Mouse (Mus musculus) liver, embryonic 16.5 days (tissue): Measurements from ENCODE around the gene Sept6. TPM values are rescaled to one million over a fixed set of nuclear protein-coding genes. Genes with fewer than 3 reads are reported as not detected.

Experiments
- ATAC-seq: fragments of 200-750 bp; cut with Nextera tagmentation; 2 replicates; pipeline ENCODE4 v1.8.0; 2017; ENCODE audit warnings: low read depth, mild to moderate bottlenecking, moderate number of reproducible peaks, moderate library complexity
- H3K27ac ChIP-seq: fragments of 300-500 bp; sonication (generic); 2 replicates; pipeline ENCODE4 v1.5.1; 2014; ENCODE audit warnings: mild to moderate bottlenecking, low read length
- H3K27me3 ChIP-seq: fragments of 300-500 bp; sonication (generic); 2 replicates; pipeline ENCODE4 v1.6.1; 2014; ENCODE audit warnings: low read depth, low read length, mixed read lengths; ENCODE audit not compliant: control insufficient read depth, insufficient read depth
- H3K36me3 ChIP-seq: fragments of 300-500 bp; sonication (generic); 2 replicates; pipeline ENCODE4 v1.6.1; 2014; ENCODE audit warnings: mild to moderate bottlenecking; ENCODE audit not compliant: control insufficient read depth, insufficient read depth
- H3K4me1 ChIP-seq: fragments of 300-500 bp; sonication (generic); 2 replicates; pipeline ENCODE4 v1.6.1; 2014; ENCODE audit warnings: low read depth, low read length, mixed read lengths; ENCODE audit not compliant: control insufficient read depth
- H3K4me2 ChIP-seq: fragments of 300-500 bp; sonication (generic); 2 replicates; pipeline ENCODE4 v1.6.1; 2014; ENCODE audit warnings: low read depth, low read length, mixed read lengths
- H3K4me3 ChIP-seq: fragments of 300-500 bp; sonication (generic); 2 replicates; pipeline ENCODE4 v1.5.1; 2014; ENCODE audit warnings: low read depth, mild to moderate bottlenecking, low read length
- H3K9ac ChIP-seq: fragments of 300-500 bp; sonication (generic); 2 replicates; pipeline ENCODE4 v1.6.1; 2014; ENCODE audit warnings: low read depth, low read length
- H3K9me3 ChIP-seq: fragments of 300-500 bp; sonication (generic); replicated peaks from 2 replicates; pipeline ENCODE4 v1.6.1; 2016; ENCODE audit warnings: low read length; ENCODE audit not compliant: control insufficient read depth
- WGBS: fragments of 180-500 bp; shearing (Covaris S2); extraction: QIAGEN DNeasy Blood & Tissue Kit; methylation state at CpG from one replicate; pipeline ENCODE4 v1.1.7; 2014; ENCODE audit not compliant: insufficient replicate concordance; 5-methylcytosine and 5-hydroxymethylcytosine counted together
- polyA plus RNA-seq: library from polyadenylated mRNA; unstranded; fragments of >200 nt; fragmentation: Nextera tagmentation; extraction: Ambion mirVana; gene quantifications from 2 replicates; pipeline ENCODE4 v1.2.1, GENCODE M21; 2015

The Sept6 gene
- polyA plus RNA-seq, 1 experiment from 2014 or later: 4.0 TPM

DNA sequence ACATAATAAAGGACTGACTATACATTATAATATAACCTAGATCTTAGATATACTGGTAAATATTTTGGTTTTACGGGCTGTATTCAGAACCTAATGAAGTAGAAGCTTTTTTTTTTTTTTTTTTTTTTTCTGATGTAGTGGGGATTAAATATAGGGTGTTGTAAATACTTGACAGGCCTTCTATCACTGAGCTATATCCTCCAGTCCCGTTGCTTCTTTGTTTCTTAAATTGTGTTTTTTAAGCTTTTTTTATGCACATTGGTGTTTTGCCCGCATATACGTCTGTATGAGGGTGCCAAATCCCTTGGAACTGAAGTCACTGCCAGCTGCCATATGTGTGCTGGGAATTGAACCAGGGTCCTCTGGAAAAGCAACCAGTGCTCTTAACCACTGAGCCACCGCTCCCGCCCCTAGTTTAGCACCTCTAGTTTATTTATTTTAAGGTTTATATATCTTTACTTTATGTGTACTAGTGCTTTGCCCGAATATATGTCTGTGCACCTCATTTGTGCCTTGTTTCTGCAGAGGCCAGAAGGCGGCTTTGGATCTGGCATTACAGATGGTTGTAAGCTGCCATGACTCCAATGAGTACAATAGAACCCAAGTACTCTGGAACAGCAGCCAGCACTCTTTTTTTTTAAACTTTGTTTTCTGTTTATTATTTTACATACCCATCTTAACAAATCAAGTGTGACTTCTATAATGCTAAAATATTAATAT is 126.8 kb downstream of the Sept6 start:
- Histone ChIP-seq H3K27ac (peak overlapping the region; percentile 54), H3K4me3 (peak overlapping the region; percentile 64), H3K36me3 (no peaks in the 10 kb centered on the region), H3K27me3 (no peaks in the 10 kb centered on the region), H3K4me2 (peak overlapping the region; percentile 49), H3K4me1 (no peaks in the 10 kb centered on the region), H3K9me3 (no peaks in the 10 kb centered on the region), H3K9ac (0 out of 2 replicates have a peak overlapping the region, but pooled peaks have one; percentile 19)
- 52% methylated on average over 8 of the region's 8 CpGs for WGBS
- no peak for ATAC-seq

DNA sequence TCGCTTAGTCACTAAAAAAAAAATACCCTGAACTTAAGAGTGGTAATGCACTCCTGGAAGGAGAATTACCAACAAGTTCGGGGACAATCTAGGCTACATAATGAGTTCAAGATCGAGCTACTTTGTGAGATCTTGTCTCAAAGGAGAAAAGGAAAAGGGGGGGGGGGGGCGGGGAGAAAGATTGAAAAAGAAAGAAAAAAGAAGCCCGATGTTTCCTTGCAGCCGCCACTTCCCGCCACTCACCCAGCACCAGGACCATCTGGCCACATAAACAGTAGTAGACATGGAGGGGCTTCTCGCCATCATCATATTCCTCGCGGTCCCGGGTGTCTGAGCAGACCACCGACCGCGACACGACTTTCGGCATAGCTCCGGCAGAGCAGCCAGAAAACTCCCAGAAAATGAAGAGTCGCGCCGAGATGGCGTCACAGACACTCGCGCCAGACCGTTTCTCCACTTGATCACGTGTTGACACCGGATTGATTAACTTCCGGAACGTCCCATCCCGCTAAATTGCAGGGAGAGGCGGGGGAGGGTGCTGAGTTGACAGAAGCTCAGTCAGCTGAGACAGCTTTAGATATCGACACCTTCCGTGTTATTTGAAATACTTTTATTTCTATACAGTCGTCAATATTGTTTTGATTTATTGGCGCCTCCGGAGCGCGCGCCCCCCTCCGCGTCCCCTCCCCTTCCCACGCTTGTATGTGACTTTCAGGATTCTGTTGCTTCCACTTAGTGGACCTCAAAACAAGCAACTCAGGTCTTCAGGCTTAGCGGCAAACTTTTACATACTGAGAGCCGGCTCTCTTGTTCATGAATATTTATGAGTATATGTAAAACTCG is 127.6 kb downstream of the Sept6 start:
- Histone ChIP-seq H3K9ac (peak overlapping the region; percentile 52), H3K36me3 (no peaks in the 10 kb centered on the region), H3K4me1 (no peaks in the 10 kb centered on the region), H3K9me3 (no peaks in the 10 kb centered on the region), H3K27ac (peak overlapping the region; percentile 54), H3K4me2 (peak overlapping the region; percentile 55), H3K4me3 (peak overlapping the region; percentile 64), H3K27me3 (no peaks in the 10 kb centered on the region)
- peak; percentile 91 for ATAC-seq
- 13% methylated on average over 39 of the region's 44 CpGs for WGBS

Other genes starting within 250 kb of the Sept6 start
- gene Slc25a43, start 248.1 kb downstream of the Sept6 start, polyA plus RNA-seq: 0.92 and 0.99 TPM in 2 replicates
- 361 and 413 TPM in 2 replicates for gene Slc25a5, start 196.1 kb downstream of the Sept6 start, polyA plus RNA-seq
- gene Ube2a, start 117.9 kb downstream of the Sept6 start, polyA plus RNA-seq: 61.6 and 65.5 TPM in 2 replicates
- gene C330007P06Rik, start 117.7 kb downstream of the Sept6 start, polyA plus RNA-seq: 12.2 and 13.4 TPM in 2 replicates
- gene Nkrf, start 88.9 kb downstream of the Sept6 start, polyA plus RNA-seq: 0.47 and 0.51 TPM in 2 replicates
- gene Sowahd, start 57.1 kb upstream of the Sept6 start, polyA plus RNA-seq: not detected in 2 replicates
- gene Rpl39, start 93.6 kb upstream of the Sept6 start, polyA plus RNA-seq: 281 and 327 TPM in 2 replicates
- 8.9 and 9.7 TPM in 2 replicates for gene Upf3b, start 118.5 kb upstream of the Sept6 start, polyA plus RNA-seq
- 5.1 and 5.4 TPM in 2 replicates for gene Nkap, start 135.0 kb upstream of the Sept6 start, polyA plus RNA-seq
- 0.05 TPM in 1 of 2 replicates, not detected in the other for gene Akap14, start 177.0 kb upstream of the Sept6 start, polyA plus RNA-seq
- gene Ndufa1, start 199.4 kb upstream of the Sept6 start, polyA plus RNA-seq: 213 and 241 TPM in 2 replicates
- 2.2 and 2.4 TPM in 2 replicates for gene Rnf113a1, start 199.5 kb upstream of the Sept6 start, polyA plus RNA-seq
- gene Gm9, start 219.2 kb upstream of the Sept6 start, polyA plus RNA-seq: not detected in 2 replicates
- not detected in 2 replicates for gene Rhox1, start 230.5 kb upstream of the Sept6 start, polyA plus RNA-seq